Mouse (Mus musculus): ENCODE results near the gene Golga1.

GRCm38 (mm10) chr2:39065400-39065987 is at the start of gene Golga1:
- TF ChIP-seq CTCF (IDR thresholded peaks at IDR 0.05; ENCODE audit: low read depth) (peak; percentile 6), EP300 (IDR thresholded peaks at IDR 0.05; ENCODE audit: low read depth) (no peak)

Data from liver, postnatal 0 days (tissue).